Mouse (Mus musculus) MEL (cell line): ENCODE measurements around the gene Tnfaip2. TPM values are rescaled to one million over a fixed set of nuclear protein-coding genes. Genes with fewer than 3 reads are reported as not detected.

Source experiments
- DNase-seq: peaks from one replicate; pipeline ENCODE4 v3.0.0; 2011; ENCODE audit warnings: low read depth, low spot score
- H3K27ac ChIP-seq: 2 replicates; pipeline ENCODE4 v1.5.1; 2012; ENCODE audit warnings: low read depth, mild to moderate bottlenecking, control low read depth, low read length, moderate library complexity; ENCODE audit not compliant: control insufficient read depth
- H3K27me3 ChIP-seq, 2 experiments: fragments of 150-350 bp in 1 of 2; sonication (generic) in 1 of 2; 2 replicates each; pipeline ENCODE4 v1.6.1; 2012; ENCODE audit warnings: low read length in 2 of 2, mild to moderate bottlenecking in 2 of 2, improper control_type of control experiment in 1 of 2, moderate library complexity in 1 of 2; ENCODE audit not compliant: insufficient read depth in 2 of 2, control insufficient read depth in 1 of 2
- H3K36me3 ChIP-seq, 2 experiments: 2 replicates each; pipeline ENCODE4 v1.6.1; 2012 to 2014; ENCODE audit warnings: low read length in 2 of 2, improper control_type of control experiment in 1 of 2, inconsistent platforms in 1 of 2, mild to moderate bottlenecking in 1 of 2; ENCODE audit not compliant: insufficient read depth in 2 of 2, control insufficient read depth in 1 of 2
- H3K4me1 ChIP-seq, 2 experiments: fragments of 150-350 bp in 1 of 2; sonication (generic) in 1 of 2; 2 replicates each; pipeline ENCODE4 v1.6.1; 2012; ENCODE audit warnings: low read length in 2 of 2, improper control_type of control experiment in 1 of 2, mild to moderate bottlenecking in 1 of 2; ENCODE audit not compliant: insufficient read depth in 2 of 2, control insufficient read depth in 1 of 2
- H3K4me3 ChIP-seq, 2 experiments: fragments of 150-350 bp in 1 of 2; sonication (generic) in 1 of 2; 2 replicates each; pipeline ENCODE4 v1.5.1; 2012; ENCODE audit warnings: low read depth in 2 of 2, low read length in 2 of 2, mild to moderate bottlenecking in 2 of 2, moderate library complexity in 2 of 2, control low read depth in 1 of 2, improper control_type of control experiment in 1 of 2; ENCODE audit not compliant: control insufficient read depth in 1 of 2, insufficient read depth in 1 of 2
- H3K79me2 ChIP-seq: 2 replicates; pipeline ENCODE4 v1.6.1; 2012; ENCODE audit warnings: mild to moderate bottlenecking, low read length, moderate library complexity; ENCODE audit not compliant: control insufficient read depth, poor library complexity, insufficient read depth
- H3K9ac ChIP-seq: 2 replicates; pipeline ENCODE4 v1.6.1; 2012; ENCODE audit warnings: low read depth, mild to moderate bottlenecking, control low read depth, low read length, moderate library complexity; ENCODE audit not compliant: control insufficient read depth, poor library complexity, severe bottlenecking
- H3K9me3 ChIP-seq: fragments of 150-350 bp; sonication (generic); replicated peaks from 2 replicates; pipeline ENCODE4 v1.6.1; 2012; ENCODE audit warnings: mild to moderate bottlenecking, low read length, improper control_type of control experiment, moderate library complexity; ENCODE audit not compliant: insufficient read depth
- CTCF ChIP-seq, 3 experiments: IDR thresholded peaks in 2 of 3; conservative IDR thresholded peaks in 1 of 3; 2 replicates each; pipeline ENCODE4 v1.5.1; 2011 to 2012; ENCODE audit warnings: low read length in 3 of 3, low read depth in 2 of 3, mild to moderate bottlenecking in 2 of 3, improper control_type of control experiment in 1 of 3, inconsistent platforms in 1 of 3, mixed read lengths in 1 of 3, moderate library complexity in 1 of 3; ENCODE audit not compliant: control insufficient read depth in 1 of 3, insufficient read depth in 1 of 3, poor library complexity in 1 of 3, severe bottlenecking in 1 of 3
- ELF1 ChIP-seq: IDR thresholded peaks from 2 replicates; pipeline ENCODE4 v1.6.1; 2014; ENCODE audit warnings: low read depth, mild to moderate bottlenecking, inconsistent platforms, low read length, improper control_type of control experiment, moderate library complexity
- JUND ChIP-seq: IDR thresholded peaks from 2 replicates; pipeline ENCODE4 v1.6.1; 2011; ENCODE audit warnings: low read depth, mild to moderate bottlenecking, improper control_type of control experiment, low read length
- MAX ChIP-seq: IDR thresholded peaks from 2 replicates; pipeline ENCODE4 v1.6.1; 2011; ENCODE audit warnings: low read length, improper control_type of control experiment
- POLR2AphosphoS2 ChIP-seq: IDR thresholded peaks from 2 replicates; pipeline ENCODE4 v1.6.1; 2011; ENCODE audit warnings: low read length, improper control_type of control experiment
- POLR2AphosphoS5 ChIP-seq: IDR thresholded peaks from 2 replicates; pipeline ENCODE4 v1.6.1; 2012; ENCODE audit warnings: low read depth, borderline replicate concordance, mild to moderate bottlenecking, inconsistent platforms, low read length, moderate library complexity, mixed read lengths
- UBTF ChIP-seq: IDR thresholded peaks from 2 replicates; pipeline ENCODE4 v1.6.1; 2012; ENCODE audit warnings: low read depth, mild to moderate bottlenecking, inconsistent platforms, low read length, improper control_type of control experiment, moderate library complexity, borderline replicate concordance; ENCODE audit not compliant: insufficient read depth
- ZC3H11A ChIP-seq: IDR thresholded peaks from 2 replicates; pipeline ENCODE4 v1.6.1; 2012; ENCODE audit warnings: low read depth, mild to moderate bottlenecking, inconsistent platforms, low read length, improper control_type of control experiment
- ZMIZ1 ChIP-seq: IDR thresholded peaks from 2 replicates; pipeline ENCODE4 v1.6.1; 2012; ENCODE audit warnings: low read depth, mild to moderate bottlenecking, inconsistent platforms, low read length, improper control_type of control experiment, moderate library complexity
- ZNF384 ChIP-seq: IDR thresholded peaks from 2 replicates; pipeline ENCODE4 v1.6.1; 2012; ENCODE audit warnings: low read depth, mild to moderate bottlenecking, inconsistent platforms, low read length, improper control_type of control experiment
- polyA plus RNA-seq, 2 experiments: library from polyadenylated mRNA; stranded (reverse) in 1 of 2; unstranded in 1 of 2; fragments of >175 nt in 1 of 2; fragments of >200 nt in 1 of 2; gene quantifications; 2 replicates each; pipeline versions ENCODE4 v1.2.1 to v1.2.4; 2012; ENCODE audit warnings: low replicate concordance in 2 of 2, low read depth in 1 of 2; ENCODE audit not compliant: insufficient read length in 2 of 2, insufficient read depth in 1 of 2, missing spikeins in 1 of 2
- total RNA-seq: library from RNA; depleted of rRNA; stranded (reverse); fragments of 300-350 nt; gene quantifications from 2 replicates; pipeline ENCODE4 v1.2.3, GENCODE M21; 2012

Gene Tnfaip2
- total and polyA plus RNA-seq, 3 experiments, result 51.4 to 77.2 (median 66.8) TPM

- Histone ChIP-seq H3K79me2 (no peaks in the 10 kb centered on the region), H3K27ac (no peak overlapping the region), H3K4me1 (no peaks in the 10 kb centered on the region), H3K36me3 (peaks cover 0 to 4% of the 10 kb centered on the region in 2 experiments; a peak in 1 of 4 replicates), H3K9me3 (no peaks in the 10 kb centered on the region), H3K27me3 (no peaks in the 10 kb centered on the region), H3K4me3 (no peak overlapping the region), H3K9ac (no peak overlapping the region)
- no peak for DNase-seq
- TF ChIP-seq JUND, result no peak
- peak; percentile 24; the same call in 1 of the 2 replicates for TF ChIP-seq ZMIZ1
- no peak for TF ChIP-seq ELF1
These were observed 12.4 kb downstream of the Tnfaip2 start for GRCm38 (mm10) chr12:111454543-111455280.

- Histone ChIP-seq H3K4me3 (no peak overlapping the region), H3K36me3 (peaks cover 0 to 4% of the 10 kb centered on the region in 2 experiments; a peak in 1 of 4 replicates), H3K4me1 (no peaks in the 10 kb centered on the region), H3K9me3 (no peaks in the 10 kb centered on the region), H3K27me3 (no peaks in the 10 kb centered on the region), H3K27ac (no peak overlapping the region), H3K79me2 (no peaks in the 10 kb centered on the region), H3K9ac (no peak overlapping the region)
- no peak for TF ChIP-seq CTCF (IDR thresholded peaks at IDR 0.05 in 2 of 3, conservative IDR thresholded peaks at IDR 0.05 in 1 of 3; ENCODE audit: control insufficient read depth in 1 of 3, insufficient read depth in 1 of 3, low read depth in 2 of 3, low read length in 3 of 3, poor library complexity in 1 of 3, severe bottlenecking in 1 of 3)
- TF ChIP-seq ZC3H11A, result no peak
- no peak for TF ChIP-seq UBTF
- TF ChIP-seq POLR2AphosphoS5, result no peak
- peak; percentile 58 for TF ChIP-seq POLR2AphosphoS2
- TF ChIP-seq ZMIZ1, result 0 out of 2 replicates have a peak, but pooled peaks have one; percentile 22
- TF ChIP-seq MAX, result no peak
- TF ChIP-seq, all 39 proteins: peak for 2
- DNase-seq, result no peak
These were observed 13.1 kb downstream of the Tnfaip2 start for GRCm38 (mm10) chr12:111455311-111455846.

DNA sequence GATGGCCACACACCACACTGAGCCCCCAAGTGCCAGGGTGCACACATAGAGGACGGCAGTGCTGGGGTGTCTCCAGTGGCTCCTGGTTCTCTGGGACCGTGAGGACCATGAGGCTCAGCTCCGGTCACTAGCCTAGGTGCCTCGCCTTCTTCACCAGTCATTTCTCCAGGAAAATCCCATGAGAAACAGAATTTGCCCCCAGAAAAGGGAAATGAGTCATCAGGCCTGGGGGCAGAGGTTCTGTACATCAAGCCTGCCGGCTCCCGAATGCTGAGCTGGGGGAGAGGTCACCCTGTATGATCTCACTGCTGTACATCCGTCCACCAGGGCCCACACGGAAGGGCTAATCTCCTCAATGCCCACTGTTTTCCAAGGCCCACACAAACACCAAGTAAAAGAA is 13.6 kb downstream of the Tnfaip2 start:
- Histone ChIP-seq H3K27me3 (no peaks in the 10 kb centered on the region), H3K36me3 (peaks cover 0 to 4% of the 10 kb centered on the region in 2 experiments; a peak in 1 of 4 replicates), H3K4me3 (no peak overlapping the region)

More for the DNA sequence above, 13.6 kb downstream of the Tnfaip2 start:
- H3K27ac ChIP-seq, result no peak overlapping the region
- no peaks in the 10 kb centered on the region for H3K4me1 ChIP-seq
- TF ChIP-seq UBTF (no peak), ZNF384 (no peak)
- no peaks in the 10 kb centered on the region for H3K79me2 ChIP-seq
- no peak for DNase-seq
- H3K9ac ChIP-seq, result no peak overlapping the region
- H3K9me3 ChIP-seq, result no peaks in the 10 kb centered on the region
